Mouse (Mus musculus): ENCODE measurements around the gene Nav3.
"Not testable (repeated sequence)": the region's sequence is repeated elsewhere in the genome, so short reads cannot be mapped to it uniquely, and the experiment has no call there.

- TF ChIP-seq POLR2A (IDR thresholded peaks at IDR 0.05; ENCODE audit: control insufficient read depth in 1 of 2, insufficient read depth in 1 of 2, low read depth in 1 of 2, low read length in 2 of 2, poor library complexity in 1 of 2); CTCF (IDR thresholded peaks at IDR 0.05 in 2 of 3, conservative IDR thresholded peaks at IDR 0.05 in 1 of 3; ENCODE audit: control insufficient read depth in 1 of 3, insufficient read depth in 1 of 3, low read depth in 2 of 3, low read length in 3 of 3, poor library complexity in 1 of 3, severe bottlenecking in 1 of 3); KAT2A (conservative IDR thresholded peaks at IDR 0.05; ENCODE audit: low read depth, low read length); HCFC1 (IDR thresholded peaks at IDR 0.05; ENCODE audit: low read depth, low read length); MAZ (IDR thresholded peaks at IDR 0.05; ENCODE audit: low read depth, low read length); MEF2A (IDR thresholded peaks at IDR 0.05; ENCODE audit: extremely low read depth, insufficient replicate concordance, low read depth, low read length, poor library complexity, severe bottlenecking); E2F4 (IDR thresholded peaks at IDR 0.05; ENCODE audit: borderline replicate concordance, low read depth, low read length); ETS1 (IDR thresholded peaks at IDR 0.05; ENCODE audit: low read depth, low read length); RAD21 (IDR thresholded peaks at IDR 0.05; ENCODE audit: low read depth, low read length); MAFK (IDR thresholded peaks at IDR 0.05; ENCODE audit: borderline replicate concordance, low read depth, low read length); CHD1 (IDR thresholded peaks at IDR 0.05; ENCODE audit: low read depth, low read length); EP300 (IDR thresholded peaks at IDR 0.05; ENCODE audit: low read depth in 1 of 2, low read length in 2 of 2); POLR2AphosphoS2 (IDR thresholded peaks at IDR 0.05; ENCODE audit: low read length); GATA1 (IDR thresholded peaks at IDR 0.05; ENCODE audit: low read depth, low read length): not testable (repeated sequence)
Observed at GRCm38 (mm10) chr10:110383506-110384229, 72.3 kb downstream of the Nav3 start.

Measured in MEL (cell line).